Mouse (Mus musculus): ENCODE measurements at regions not wholly inside any gene's neighbourhood (a gene's known extent, or its start where the extent isn't known, plus 50 kb on each side); places are given as distances from the start of the nearest gene placed in this dataset.

GRCm38 (mm10) chr16:76725991-76726390 lies 287.5 kb upstream of the Usp25 start:
- no peak for DNase-seq (ENCODE audit: low spot score in 2 of 2)

- DNase-seq (ENCODE audit: low spot score in 2 of 2), result no peak
These were observed 288.2 kb upstream of the Usp25 start for GRCm38 (mm10) chr16:76725271-76725670.

GRCm38 (mm10) chr16:76718809-76719208 lies 294.7 kb upstream of the Usp25 start:
- DNase-seq (ENCODE audit: low spot score in 2 of 2), result no peak

- DNase-seq (ENCODE audit: low spot score in 2 of 2), result no peak
These were observed 295.4 kb upstream of the Usp25 start for GRCm38 (mm10) chr16:76718147-76718546.

- DNase-seq (ENCODE audit: low spot score in 2 of 2), result no peak
These were observed 318.6 kb upstream of the Usp25 start for GRCm38 (mm10) chr16:76694913-76695312.

GRCm38 (mm10) chr16:76687735-76688447 lies 314.3 kb upstream of the Nrip1 start:
- DNase-seq (ENCODE audit: low spot score in 2 of 2), result peak; percentile 25 to 70

- peak in 1 of 2 experiments; percentile 19 for DNase-seq (ENCODE audit: low spot score in 2 of 2)
These were observed 311.9 kb upstream of the Nrip1 start for GRCm38 (mm10) chr16:76685562-76685961.

- DNase-seq (ENCODE audit: low spot score in 2 of 2), result peak; percentile 32 to 62
These were observed 306.7 kb upstream of the Nrip1 start for GRCm38 (mm10) chr16:76680061-76680911.

GRCm38 (mm10) chr16:76678885-76679284 lies 305.3 kb upstream of the Nrip1 start:
- DNase-seq (ENCODE audit: low spot score in 2 of 2), result no peak

GRCm38 (mm10) chr16:76669795-76670194 lies 296.2 kb upstream of the Nrip1 start:
- no peak for DNase-seq (ENCODE audit: low spot score in 2 of 2)

GRCm38 (mm10) chr16:76667046-76667445 lies 293.4 kb upstream of the Nrip1 start:
- DNase-seq (ENCODE audit: low spot score in 2 of 2), result no peak

- no peak for DNase-seq (ENCODE audit: low spot score in 2 of 2)
These were observed 281.5 kb upstream of the Nrip1 start for GRCm38 (mm10) chr16:76655106-76655505.

GRCm38 (mm10) chr16:76644281-76644680 lies 270.7 kb upstream of the Nrip1 start:
- no peak for DNase-seq (ENCODE audit: low spot score in 2 of 2)

GRCm38 (mm10) chr16:76643801-76644200 lies 270.2 kb upstream of the Nrip1 start:
- DNase-seq (ENCODE audit: low spot score in 2 of 2), result no peak

- no peak for DNase-seq (ENCODE audit: low spot score in 2 of 2)
These were observed 261.5 kb upstream of the Nrip1 start for GRCm38 (mm10) chr16:76635169-76635568.

GRCm38 (mm10) chr16:76634196-76634698 lies 260.6 kb upstream of the Nrip1 start:
- DNase-seq (ENCODE audit: low spot score in 2 of 2), result peak in 1 of 2 experiments; percentile 12

- DNase-seq (ENCODE audit: low spot score in 2 of 2), result no peak
These were observed 252.5 kb upstream of the Nrip1 start for GRCm38 (mm10) chr16:76626142-76626541.

- peak in 1 of 2 experiments; percentile 12 for DNase-seq (ENCODE audit: low spot score in 2 of 2)
These were observed 248.1 kb upstream of the Nrip1 start for GRCm38 (mm10) chr16:76621715-76622114.

GRCm38 (mm10) chr16:76618295-76618694 lies 244.7 kb upstream of the Nrip1 start:
- DNase-seq (ENCODE audit: low spot score in 2 of 2), result no peak

- DNase-seq (ENCODE audit: low spot score in 2 of 2), result no peak
These were observed 237.4 kb upstream of the Nrip1 start for GRCm38 (mm10) chr16:76611061-76611460.

GRCm38 (mm10) chr16:76604914-76605313 lies 231.3 kb upstream of the Nrip1 start:
- no peak for DNase-seq (ENCODE audit: low spot score in 2 of 2)

- no peak for DNase-seq (ENCODE audit: low spot score in 2 of 2)
These were observed 230.2 kb upstream of the Nrip1 start for GRCm38 (mm10) chr16:76603846-76604258.

All from layer of hippocampus, adult 18-20 months (tissue).